Mouse (Mus musculus): ENCODE results near the gene Itgb6. TPM values are rescaled to one million over a fixed set of nuclear protein-coding genes. Genes with fewer than 3 reads are reported as not detected.

Gene Itgb6
- polyA plus RNA-seq, 1 experiment from 2014 or later = 0.13 TPM

Other genes with a start within 250 kb of the Itgb6 start
- gene Pla2r1, start 169.3 kb downstream of the Itgb6 start, polyA plus RNA-seq (2015; fragmentation: Nextera tagmentation; extraction: Ambion mirVana) = 0.65 and 0.80 TPM in 2 replicates
- 72.0 and 81.1 TPM in 2 replicates for gene Rbms1, start 240.5 kb upstream of the Itgb6 start, polyA plus RNA-seq (2015; fragmentation: Nextera tagmentation; extraction: Ambion mirVana)

Data from neural tube, embryonic 13.5 days (tissue).